Mouse (Mus musculus) olfactory bulb, adult 2 months (tissue): ENCODE data around the gene Phactr2. TPM values are rescaled to one million over a fixed set of nuclear protein-coding genes. Genes with fewer than 3 reads are reported as not detected.
A peak's percentile ranks its signal among the peaks of the same experiment; 100 is the strongest.

Experiments used
- H3K27ac ChIP-seq: fragments of 200-500 bp; 2 replicates; pipeline ENCODE4 v1.5.1; 2012; ENCODE audit warnings: low read depth, low read length; ENCODE audit not compliant: insufficient read depth
- H3K4me1 ChIP-seq: fragments of 200-500 bp; 2 replicates; pipeline ENCODE4 v1.6.1; 2012; ENCODE audit warnings: low read length; ENCODE audit not compliant: control insufficient read depth, insufficient read depth
- H3K4me3 ChIP-seq: fragments of 200-500 bp; 2 replicates; pipeline ENCODE4 v1.5.1; 2012; ENCODE audit warnings: mild to moderate bottlenecking, low read depth, low read length, moderate library complexity; ENCODE audit not compliant: insufficient read depth
- CTCF ChIP-seq: fragments of 200-500 bp; IDR thresholded peaks from 2 replicates; pipeline ENCODE4 v1.5.1; 2012; ENCODE audit warnings: low read depth, mild to moderate bottlenecking, low read length, moderate library complexity; ENCODE audit not compliant: insufficient read depth
- POLR2A ChIP-seq: fragments of 200-500 bp; IDR thresholded peaks from 2 replicates; pipeline ENCODE4 v1.6.1; 2012; ENCODE audit warnings: mild to moderate bottlenecking, low read depth, low read length, moderate library complexity; ENCODE audit not compliant: insufficient read depth
- WGBS: fragments of 180-500 bp; shearing (Covaris S2); methylation state at CpG from one replicate; pipeline ENCODE4 v1.1.7; 2018; 5-methylcytosine and 5-hydroxymethylcytosine counted together
- polyA plus RNA-seq: library from polyadenylated mRNA; stranded (reverse); fragments of >200 nt; gene quantifications from 2 replicates; pipeline ENCODE4 v1.2.4, GENCODE M21; 2012; ENCODE audit warnings: low replicate concordance; ENCODE audit not compliant: missing spikeins, insufficient read depth, insufficient read length

Phactr2 gene
- polyA plus RNA-seq, 1 experiment = not detected

GRCm38 (mm10) chr10:13331405-13332032 is 142.7 kb downstream of the Phactr2 start:
- Histone ChIP-seq H3K4me1 (no peaks in the 10 kb centered on the region), H3K4me3 (no peak overlapping the region), H3K27ac (no peak overlapping the region)
- TF ChIP-seq CTCF = no peak
- no peak for TF ChIP-seq POLR2A
- WGBS = 57% methylated on average over 4 of the region's 4 CpGs

GRCm38 (mm10) chr10:13328602-13329001 is 145.6 kb downstream of the Phactr2 start:
- Histone ChIP-seq H3K4me1 (no peaks in the 10 kb centered on the region), H3K4me3 (no peak overlapping the region), H3K27ac (no peak overlapping the region)
- TF ChIP-seq CTCF (no peak), POLR2A (no peak)
- 74% methylated on average over 3 of the region's 3 CpGs for WGBS

GRCm38 (mm10) chr10:13326149-13326873 is 147.9 kb downstream of the Phactr2 start:
- no peak for TF ChIP-seq CTCF
- H3K4me1 ChIP-seq = no peaks in the 10 kb centered on the region
- no peak overlapping the region for H3K27ac ChIP-seq
- no peak overlapping the region for H3K4me3 ChIP-seq
- WGBS = 91% methylated on average over 14 of the region's 14 CpGs

GRCm38 (mm10) chr10:13323806-13324411 is 150.3 kb downstream of the Phactr2 start:
- no peak for TF ChIP-seq CTCF
- no peak for TF ChIP-seq POLR2A
- H3K4me3 ChIP-seq = peak overlapping the region; percentile 63
- WGBS = under 1% methylated on average over 60 of the region's 62 CpGs
- H3K27ac ChIP-seq = no peak overlapping the region
- no peaks in the 10 kb centered on the region for H3K4me1 ChIP-seq

GRCm38 (mm10) chr10:13323139-13323805 is 150.9 kb downstream of the Phactr2 start:
- Histone ChIP-seq H3K4me3 (peak overlapping the region; percentile 63), H3K27ac (no peak overlapping the region), H3K4me1 (no peaks in the 10 kb centered on the region)
- TF ChIP-seq POLR2A (no peak), CTCF (no peak)
- WGBS = 27% methylated on average over 12 of the region's 12 CpGs

GRCm38 (mm10) chr10:13314999-13315398 is 159.2 kb downstream of the Phactr2 start:
- no peaks in the 10 kb centered on the region for H3K4me1 ChIP-seq
- TF ChIP-seq POLR2A (no peak), CTCF (no peak)
- no peak overlapping the region for H3K4me3 ChIP-seq
- WGBS = 80% methylated on average over 5 of the region's 5 CpGs
- H3K27ac ChIP-seq = no peak overlapping the region

GRCm38 (mm10) chr10:13312576-13312975 is 161.6 kb downstream of the Phactr2 start:
- Histone ChIP-seq H3K4me3 (no peak overlapping the region), H3K4me1 (no peaks in the 10 kb centered on the region), H3K27ac (no peak overlapping the region)
- TF ChIP-seq POLR2A (no peak), CTCF (no peak)
- WGBS = 68% methylated on average over 6 of the region's 6 CpGs

- TF ChIP-seq POLR2A = no peak
- no peak for TF ChIP-seq CTCF
- WGBS = 56% methylated on average over 6 of the region's 6 CpGs
- Histone ChIP-seq H3K27ac (no peak overlapping the region), H3K4me1 (no peaks in the 10 kb centered on the region), H3K4me3 (no peak overlapping the region)
Measured at GRCm38 (mm10) chr10:13311612-13312011, 162.6 kb downstream of the Phactr2 start.

GRCm38 (mm10) chr10:13310075-13310474 is 164.1 kb downstream of the Phactr2 start:
- WGBS = 84% methylated on average over 3 of the region's 3 CpGs
- H3K4me1 ChIP-seq = no peaks in the 10 kb centered on the region
- TF ChIP-seq CTCF = no peak
- TF ChIP-seq POLR2A = no peak
- no peak overlapping the region for H3K4me3 ChIP-seq
- H3K27ac ChIP-seq = no peak overlapping the region
